Mouse (Mus musculus) erythroblast, embryonic 14.5 days (primary cell): ENCODE measurements at regions not wholly inside any gene's neighbourhood (a gene's known extent, or its start where the extent isn't known, plus 50 kb on each side); places are given as distances from the start of the nearest gene placed in this dataset.

Experiments used
- H3K27me3 ChIP-seq: 2 replicates; pipeline ENCODE4 v1.6.1; 2012; ENCODE audit warnings: inconsistent platforms; ENCODE audit not compliant: control insufficient read depth
- H3K36me3 ChIP-seq: 2 replicates; pipeline ENCODE4 v1.6.1; 2012; ENCODE audit warnings: mild to moderate bottlenecking, inconsistent platforms; ENCODE audit not compliant: control insufficient read depth
- H3K4me1 ChIP-seq: 2 replicates; pipeline ENCODE4 v1.6.1; 2012; ENCODE audit warnings: inconsistent platforms; ENCODE audit not compliant: control insufficient read depth
- H3K4me3 ChIP-seq: replicated peaks from 2 replicates; pipeline ENCODE3; 2012; ENCODE audit warnings: moderate library complexity, mild to moderate bottlenecking, inconsistent platforms
- H3K9me3 ChIP-seq: 2 replicates; pipeline ENCODE4 v1.6.1; 2012; ENCODE audit warnings: low read length, inconsistent platforms, mixed read lengths; ENCODE audit not compliant: control insufficient read depth
- GATA1 ChIP-seq: IDR thresholded peaks from 2 replicates; pipeline ENCODE4 v1.6.1; 2012; ENCODE audit warnings: low read length, inconsistent platforms, mixed read lengths
- TAL1 ChIP-seq: IDR thresholded peaks from 3 replicates; pipeline ENCODE4 v1.6.1; 2012; ENCODE audit warnings: low read length, inconsistent platforms, mixed read lengths

DNA sequence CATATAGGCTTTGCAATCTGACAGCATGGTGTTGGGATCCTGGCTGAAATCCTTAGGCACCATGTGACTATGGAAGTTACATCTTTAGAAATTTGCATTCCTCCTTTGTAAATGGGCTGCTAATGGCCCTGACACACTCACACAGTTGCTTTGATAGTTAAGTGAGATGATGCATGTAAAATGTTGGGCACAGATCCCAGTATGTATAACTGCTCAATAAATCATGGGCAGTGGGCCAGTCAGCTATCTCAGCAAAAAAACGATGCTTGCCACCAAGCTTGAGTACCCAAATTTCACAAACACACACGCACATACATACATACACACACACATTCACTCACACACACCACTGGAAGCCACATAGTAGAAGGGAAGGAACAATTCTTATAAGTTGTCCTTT, 159.5 kb upstream of the Castor2 start:
- Histone ChIP-seq H3K4me3 (no peak overlapping the region), H3K4me1 (no peaks in the 10 kb centered on the region), H3K27me3 (no peaks in the 10 kb centered on the region), H3K9me3 (peaks cover 16% of the 10 kb centered on the region), H3K36me3 (no peaks in the 10 kb centered on the region)
- TF ChIP-seq GATA1 (no peak), TAL1 (no peak)

DNA sequence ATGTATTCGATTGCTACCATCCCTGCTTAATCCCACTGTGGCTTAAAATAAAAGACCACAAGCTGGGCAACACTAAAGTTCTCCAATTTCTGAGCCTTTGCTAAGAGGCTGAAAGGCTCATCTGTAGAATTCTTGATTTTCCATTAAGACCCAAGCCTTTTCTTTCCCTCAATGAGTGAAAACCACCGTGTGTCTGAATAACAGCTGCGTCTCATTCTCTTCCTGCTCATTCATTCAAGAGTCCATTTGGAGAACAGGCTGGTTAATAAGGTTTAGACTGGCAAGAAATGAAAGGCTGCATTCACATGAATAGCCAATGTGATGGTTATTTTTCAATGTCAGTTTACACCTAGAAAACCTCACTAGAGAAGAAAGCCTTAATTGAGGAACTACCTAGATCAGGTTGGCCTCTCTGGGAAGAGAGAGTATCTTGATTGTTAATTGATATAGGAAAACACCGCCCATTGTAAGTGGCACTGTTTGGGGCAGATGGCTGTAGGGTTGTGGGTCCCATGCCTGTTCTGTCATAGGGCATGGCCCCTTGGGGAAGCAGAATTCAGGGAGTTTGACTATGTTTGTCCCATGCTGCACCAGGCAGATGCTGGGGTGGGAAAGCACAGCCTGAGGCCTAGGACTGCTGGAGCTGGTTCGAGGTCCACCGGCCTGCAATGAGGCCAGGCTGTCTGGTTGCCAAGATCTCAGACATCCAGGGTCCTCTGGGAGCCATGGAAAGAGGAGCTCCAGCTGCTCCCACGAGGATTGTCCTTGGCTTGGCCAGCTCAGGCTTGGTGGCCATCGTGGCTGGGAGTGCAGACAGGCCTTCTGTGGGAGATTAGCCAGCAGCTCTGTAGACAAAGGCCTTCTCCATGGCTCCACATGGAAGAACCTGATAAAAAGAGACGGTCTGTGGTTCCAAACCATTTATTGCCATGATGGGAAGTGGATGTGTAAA, 161.3 kb upstream of the Castor2 start:
- Histone ChIP-seq H3K36me3 (no peaks in the 10 kb centered on the region), H3K27me3 (no peaks in the 10 kb centered on the region), H3K9me3 (peaks cover 20% of the 10 kb centered on the region), H3K4me3 (no peak overlapping the region), H3K4me1 (no peaks in the 10 kb centered on the region)
- TF ChIP-seq GATA1 (no peak), TAL1 (no peak)

DNA sequence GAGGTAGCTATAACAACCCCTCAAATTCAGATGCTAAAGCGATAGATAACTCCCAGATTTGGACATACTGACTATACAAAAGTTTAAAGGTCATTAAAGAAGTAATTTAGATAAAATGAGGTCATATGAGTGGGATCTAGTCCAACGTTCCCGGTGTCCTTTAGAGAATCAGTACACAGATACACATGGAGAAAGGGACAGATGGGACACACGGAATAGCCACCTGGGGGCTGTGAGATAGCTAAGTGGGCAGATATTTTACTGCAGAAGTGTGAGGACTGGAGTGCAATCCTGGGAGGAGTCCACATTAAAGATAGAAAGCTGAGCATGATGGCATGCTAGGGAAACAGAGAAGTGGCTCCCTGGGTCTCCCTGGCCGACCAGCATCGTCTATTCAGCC, 164.1 kb upstream of the Castor2 start:
- Histone ChIP-seq H3K4me3 (no peak overlapping the region), H3K36me3 (no peaks in the 10 kb centered on the region), H3K4me1 (no peaks in the 10 kb centered on the region), H3K9me3 (peaks cover 34% of the 10 kb centered on the region), H3K27me3 (no peaks in the 10 kb centered on the region)
- TF ChIP-seq GATA1 (no peak), TAL1 (no peak)

DNA sequence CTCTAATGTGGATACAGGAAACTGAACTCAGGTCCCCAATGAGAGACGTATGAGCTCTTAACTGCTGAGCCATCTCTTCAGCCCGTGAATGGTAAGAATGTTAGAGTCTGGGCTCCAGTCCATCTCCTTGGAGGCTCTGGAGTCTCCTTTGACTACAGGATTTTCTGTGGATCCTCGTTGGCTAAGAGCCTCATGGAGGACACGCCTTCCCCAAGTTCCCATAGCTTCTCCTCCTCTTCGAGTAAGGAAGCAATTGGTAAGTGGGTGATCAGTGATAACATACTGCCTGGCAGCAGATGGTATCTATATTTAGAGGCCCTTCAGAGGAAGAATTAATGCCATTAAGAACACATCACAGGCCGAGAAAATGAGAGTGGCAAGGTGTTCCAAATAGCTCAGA, 164.5 kb upstream of the Castor2 start:
- no peaks in the 10 kb centered on the region for H3K4me1 ChIP-seq
- H3K4me3 ChIP-seq, result no peak overlapping the region
- TF ChIP-seq TAL1, result no peak
- TF ChIP-seq GATA1, result no peak
- peaks cover 36% of the 10 kb centered on the region for H3K9me3 ChIP-seq
- no peaks in the 10 kb centered on the region for H3K27me3 ChIP-seq
- H3K36me3 ChIP-seq, result no peaks in the 10 kb centered on the region

DNA sequence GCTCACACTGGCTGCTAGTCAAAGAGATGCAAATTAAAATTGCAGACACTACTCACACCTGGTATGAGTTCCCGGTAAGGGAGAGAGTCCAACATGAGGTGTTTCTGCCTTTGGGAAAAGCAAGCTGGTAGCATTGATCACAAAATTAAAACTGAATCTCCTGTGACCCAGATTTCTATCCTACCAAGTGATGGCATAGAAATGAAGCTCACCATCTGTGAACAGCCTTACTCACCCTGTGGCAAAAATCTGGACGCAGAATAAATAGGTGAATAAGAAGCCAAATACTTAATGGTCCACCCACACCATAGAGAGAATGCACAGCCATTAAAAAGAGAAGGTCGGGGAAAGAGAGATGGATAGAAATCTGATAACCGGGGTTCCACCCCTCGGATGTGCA, 169.4 kb upstream of the Castor2 start:
- TF ChIP-seq TAL1 (no peak), GATA1 (no peak)
- Histone ChIP-seq H3K4me3 (no peak overlapping the region), H3K27me3 (no peaks in the 10 kb centered on the region), H3K4me1 (no peaks in the 10 kb centered on the region), H3K36me3 (no peaks in the 10 kb centered on the region), H3K9me3 (peaks cover 47% of the 10 kb centered on the region)

DNA sequence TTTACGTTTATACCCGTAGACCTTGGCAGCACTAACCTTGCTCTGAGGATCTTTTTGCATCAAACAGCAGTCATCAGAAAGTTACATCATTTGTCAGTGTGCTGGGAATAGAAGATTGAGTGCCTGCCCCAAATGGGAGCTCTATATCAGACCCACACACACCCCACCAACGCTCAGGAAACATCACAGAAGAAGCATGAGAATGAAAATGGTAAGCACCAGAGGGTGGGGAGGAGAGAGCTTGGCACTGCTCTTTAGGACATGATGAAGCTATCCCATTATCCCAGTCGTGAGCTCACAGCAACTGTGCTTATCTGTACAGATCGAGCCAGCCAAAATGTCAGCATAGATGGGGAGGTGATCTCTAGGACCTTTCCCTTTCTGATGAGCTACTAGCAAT, 172.5 kb upstream of the Castor2 start:
- no peak overlapping the region for H3K4me3 ChIP-seq
- H3K27me3 ChIP-seq, result no peaks in the 10 kb centered on the region
- no peak for TF ChIP-seq TAL1
- no peak for TF ChIP-seq GATA1
- H3K4me1 ChIP-seq, result no peaks in the 10 kb centered on the region
- no peaks in the 10 kb centered on the region for H3K36me3 ChIP-seq
- H3K9me3 ChIP-seq, result peaks cover 42% of the 10 kb centered on the region

DNA sequence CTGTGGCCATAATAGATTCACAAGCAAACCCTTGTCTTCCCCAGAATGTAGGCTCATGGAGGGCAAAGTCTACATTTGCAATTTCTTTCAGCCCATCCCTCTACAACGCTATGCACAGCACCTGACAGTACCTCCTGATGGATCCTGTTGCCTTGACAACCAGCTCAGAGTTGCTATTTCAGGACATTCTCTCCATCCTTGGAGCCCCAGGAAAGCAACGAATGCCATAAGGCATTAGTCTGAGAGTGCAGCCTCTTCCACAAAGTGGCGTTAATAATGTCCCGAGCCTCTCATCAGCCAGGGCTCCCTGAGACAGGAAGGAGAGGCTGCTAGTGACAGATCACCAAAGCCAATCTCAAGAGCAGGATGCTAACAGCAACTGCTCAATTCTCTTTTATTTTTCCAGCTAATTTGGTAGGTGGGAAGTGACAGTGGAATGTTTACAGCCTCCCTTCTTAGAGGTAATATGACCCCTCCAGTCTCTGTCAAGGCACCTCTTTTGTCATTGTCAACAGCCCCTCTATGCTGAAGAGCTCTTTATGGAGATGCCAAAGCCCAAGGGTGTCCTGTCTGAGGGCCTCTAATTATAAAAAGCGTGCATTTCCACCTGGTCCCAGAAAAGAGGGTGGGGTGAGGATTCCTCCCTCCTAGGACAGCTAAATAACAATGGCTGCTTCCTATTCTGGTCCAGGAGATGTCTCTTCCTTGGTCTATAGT, 174.2 kb upstream of the Castor2 start:
- Histone ChIP-seq H3K4me3 (no peak overlapping the region), H3K36me3 (no peaks in the 10 kb centered on the region), H3K4me1 (no peaks in the 10 kb centered on the region), H3K9me3 (peaks cover 37% of the 10 kb centered on the region), H3K27me3 (no peaks in the 10 kb centered on the region)
- no peak for TF ChIP-seq TAL1
- TF ChIP-seq GATA1, result no peak

DNA sequence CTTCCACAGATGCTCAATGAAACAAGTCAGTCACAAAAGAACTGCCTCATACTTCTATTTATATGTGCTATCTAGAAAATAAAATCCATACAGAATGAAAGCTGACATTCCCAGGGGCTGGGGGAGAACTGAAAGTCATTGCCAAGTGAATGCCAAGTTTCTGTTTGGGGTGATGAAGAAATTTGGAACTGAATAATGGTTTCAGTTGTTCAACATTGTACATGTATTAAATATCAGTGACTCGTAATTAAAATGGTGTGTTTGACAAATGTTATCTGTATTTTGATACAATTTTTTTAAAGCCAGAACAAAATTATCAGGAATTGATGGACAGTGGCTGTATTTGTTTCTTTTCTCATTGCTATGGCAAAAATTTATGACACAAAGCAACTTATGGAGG, 177.3 kb upstream of the Castor2 start:
- H3K4me1 ChIP-seq, result no peaks in the 10 kb centered on the region
- no peaks in the 10 kb centered on the region for H3K36me3 ChIP-seq
- peaks cover 38% of the 10 kb centered on the region for H3K9me3 ChIP-seq
- TF ChIP-seq GATA1, result no peak
- TF ChIP-seq TAL1, result no peak
- H3K27me3 ChIP-seq, result no peaks in the 10 kb centered on the region
- no peak overlapping the region for H3K4me3 ChIP-seq

DNA sequence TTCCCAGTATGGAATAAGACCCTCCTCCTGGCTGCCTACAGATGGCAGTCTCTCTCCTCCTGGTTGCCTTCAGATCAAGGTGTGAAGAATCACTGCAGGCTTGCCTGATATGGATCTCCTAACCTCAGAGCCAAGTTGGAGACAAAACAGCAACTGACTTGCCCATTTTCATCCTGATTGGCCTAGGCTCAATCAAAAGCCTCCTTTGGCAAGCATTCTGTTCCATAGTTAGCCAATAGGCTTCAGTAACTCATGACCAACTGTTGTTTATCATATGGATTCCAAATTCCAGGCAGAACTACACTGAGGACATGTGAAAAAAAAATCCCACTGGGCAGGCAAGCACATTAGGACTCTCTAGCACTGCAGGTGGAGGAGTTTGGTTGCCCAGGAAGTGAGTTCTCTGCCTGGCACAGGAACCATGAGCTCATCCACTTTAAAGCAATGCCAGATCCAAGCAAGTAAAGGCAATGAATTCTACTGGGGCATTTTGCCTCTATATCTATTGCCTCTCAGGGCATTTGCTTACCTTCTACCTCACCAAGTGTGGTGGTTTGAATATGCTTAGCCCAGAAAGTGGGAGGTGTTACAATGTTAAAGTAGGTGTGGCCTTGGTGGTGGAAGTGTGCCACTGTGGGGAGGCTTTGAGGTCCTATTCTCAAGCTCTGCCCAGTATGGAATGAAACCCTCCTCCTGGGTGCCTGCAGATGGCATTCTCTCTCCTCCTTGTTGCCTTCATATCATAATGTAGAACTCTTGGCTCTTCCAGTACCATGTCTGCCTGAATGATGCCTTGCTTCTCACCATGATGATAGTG, 183.6 kb upstream of the Castor2 start:
- H3K36me3 ChIP-seq, result no peaks in the 10 kb centered on the region
- H3K4me1 ChIP-seq, result no peaks in the 10 kb centered on the region
- no peaks in the 10 kb centered on the region for H3K27me3 ChIP-seq
- no peak for TF ChIP-seq GATA1
- no peak for TF ChIP-seq TAL1
- no peak overlapping the region for H3K4me3 ChIP-seq
- H3K9me3 ChIP-seq, result peaks cover 55% of the 10 kb centered on the region
